Mouse (Mus musculus) right cerebral cortex, postnatal 36 days (tissue): Measurements from ENCODE around the gene Ptprn2.
A peak's percentile ranks its signal among the peaks of the same experiment; 100 is the strongest.

Source experiments
- DNase-seq, 2 experiments: peaks; one replicate each; pipeline ENCODE4 v3.0.0; 2022; ENCODE audit warnings: low spot score in 2 of 2, mixed read lengths in 1 of 2

Ptprn2 gene

GRCm38 (mm10) chr12:116642191-116642549, 156.7 kb downstream of the Ptprn2 start:
- DNase-seq, result no peak

GRCm38 (mm10) chr12:116646771-116647170, 161.3 kb downstream of the Ptprn2 start:
- no peak for DNase-seq

DNA sequence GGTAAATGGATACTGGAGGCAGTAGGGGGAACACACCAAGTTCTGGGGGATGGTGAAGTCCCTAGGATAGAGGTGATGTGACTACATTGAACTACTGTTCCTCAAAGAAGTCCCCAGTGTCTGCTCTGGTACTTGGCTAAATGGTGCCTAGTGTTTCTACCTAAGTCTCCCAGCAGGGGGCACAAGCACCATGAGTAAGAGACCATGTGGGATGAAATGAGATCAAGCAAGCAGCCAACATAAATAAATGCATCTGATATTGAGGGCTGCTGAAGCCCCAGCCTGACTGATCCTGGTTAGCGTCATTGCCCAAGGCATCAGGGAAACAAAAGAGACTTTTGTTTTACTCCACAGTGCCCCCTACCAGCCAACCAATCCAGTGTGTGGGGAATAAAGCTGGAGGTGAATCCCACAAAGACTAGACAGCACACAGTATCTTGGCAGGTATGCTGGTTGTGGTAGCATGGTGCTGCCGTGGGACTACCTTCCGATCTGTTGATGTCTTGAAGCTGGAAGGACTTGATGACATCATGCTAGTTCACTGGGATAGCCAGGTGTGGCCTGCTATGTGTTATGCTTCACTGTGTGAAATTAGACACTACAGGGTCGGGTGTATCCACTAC, 163.2 kb downstream of the Ptprn2 start:
- DNase-seq, result peak; percentile 38 to 39

DNA sequence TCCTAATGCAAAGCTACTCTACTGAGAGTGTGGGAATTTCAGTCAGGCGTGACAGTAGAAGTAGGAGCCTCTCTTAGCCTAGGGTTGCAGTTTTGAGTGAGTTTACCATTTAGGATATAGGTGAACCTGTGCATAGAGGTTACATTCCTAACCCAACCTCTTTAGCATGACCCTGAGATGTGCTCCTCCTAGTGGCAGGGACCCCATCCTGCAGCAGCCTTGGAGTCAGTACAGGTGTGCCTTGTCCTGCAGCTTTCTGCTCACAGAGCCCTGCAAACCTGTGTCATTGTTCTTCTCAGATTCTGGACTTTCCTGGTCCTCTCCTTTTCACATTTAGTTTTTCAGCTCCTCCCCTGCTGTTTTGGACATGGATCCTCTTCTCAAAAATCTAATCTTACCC, 168.2 kb downstream of the Ptprn2 start:
- no peak for DNase-seq

DNA sequence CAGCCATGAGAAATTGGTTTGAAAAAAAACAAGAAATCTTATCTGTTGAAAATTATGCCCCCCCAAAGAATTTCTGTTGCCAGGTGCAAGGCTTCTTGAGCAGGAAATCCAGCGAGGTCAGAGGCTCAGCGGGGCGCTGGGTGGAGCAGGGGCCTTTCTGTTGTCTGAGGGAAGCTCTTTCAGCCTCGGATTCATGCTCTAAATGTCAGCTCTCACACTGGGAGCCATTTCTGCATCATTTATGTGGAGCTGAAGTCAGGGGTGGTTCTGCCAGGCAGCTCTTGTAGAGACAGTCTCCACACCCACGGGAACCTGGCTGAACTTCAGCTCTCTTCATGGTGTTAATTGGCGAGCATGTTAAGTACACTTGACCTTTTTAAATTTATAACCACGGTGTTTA, 174.6 kb downstream of the Ptprn2 start:
- peak; percentile 39 to 40 for DNase-seq

DNA sequence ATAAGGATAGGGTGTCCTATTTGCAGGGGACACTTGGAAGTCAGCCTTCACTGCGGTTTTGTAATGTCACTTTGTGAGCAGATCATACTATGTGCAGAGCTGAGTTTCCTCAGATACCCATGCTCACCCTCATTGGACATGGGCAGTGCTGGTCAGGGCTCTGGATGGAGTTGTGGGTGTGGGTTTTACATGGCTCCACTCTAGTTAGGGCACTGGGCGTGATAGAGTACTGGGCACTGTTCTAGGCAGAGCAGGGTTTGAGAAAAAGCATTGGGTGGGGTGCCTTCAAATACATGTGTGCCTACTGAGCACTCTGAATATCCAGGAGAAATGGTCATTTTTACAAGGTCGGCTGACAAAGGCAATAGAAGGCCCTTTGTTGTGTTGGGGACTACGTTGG, 175.5 kb downstream of the Ptprn2 start:
- DNase-seq, result no peak

DNA sequence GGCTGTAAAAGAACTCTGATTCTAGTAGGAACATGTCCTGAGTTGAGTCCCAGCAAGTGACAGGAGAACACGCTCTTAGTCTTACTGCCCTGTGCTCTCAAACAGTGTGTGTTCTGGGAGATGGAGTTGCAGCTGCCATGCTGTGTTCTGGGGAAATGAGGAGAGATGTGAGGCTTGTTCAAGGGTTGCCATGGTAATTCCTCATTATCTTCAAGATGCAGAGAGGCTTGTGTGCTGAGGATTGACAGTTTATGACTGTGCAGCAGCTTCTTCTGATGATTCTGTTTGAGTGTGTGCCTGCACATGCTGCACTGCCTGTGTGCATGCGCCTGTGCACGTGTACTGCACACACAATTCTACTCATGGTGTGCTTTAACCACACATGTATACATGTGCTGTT, 192.2 kb downstream of the Ptprn2 start:
- DNase-seq, result peak; percentile 41 to 43

GRCm38 (mm10) chr12:116689832-116690231, 204.3 kb downstream of the Ptprn2 start:
- DNase-seq, result no peak

DNA sequence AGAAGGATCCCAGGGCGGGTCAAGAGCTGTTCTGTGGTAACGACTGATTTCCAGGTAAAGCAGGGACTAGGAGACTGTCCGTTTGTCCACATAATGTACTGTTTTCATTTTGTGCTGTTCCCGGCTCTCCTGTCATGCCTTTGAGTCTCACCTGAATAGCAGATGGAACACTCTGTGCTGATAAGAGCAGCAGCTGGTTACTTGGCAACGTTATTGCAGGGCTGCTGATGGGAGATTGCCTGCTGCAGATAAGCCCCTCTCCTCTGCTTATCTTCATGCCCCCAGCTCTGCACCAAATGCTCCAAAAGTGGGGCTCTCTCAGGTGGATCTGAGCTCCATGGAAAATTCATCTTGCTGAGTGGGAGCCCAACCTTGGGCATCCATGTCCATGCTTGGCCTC, 224.0 kb downstream of the Ptprn2 start:
- DNase-seq, result no peak

DNA sequence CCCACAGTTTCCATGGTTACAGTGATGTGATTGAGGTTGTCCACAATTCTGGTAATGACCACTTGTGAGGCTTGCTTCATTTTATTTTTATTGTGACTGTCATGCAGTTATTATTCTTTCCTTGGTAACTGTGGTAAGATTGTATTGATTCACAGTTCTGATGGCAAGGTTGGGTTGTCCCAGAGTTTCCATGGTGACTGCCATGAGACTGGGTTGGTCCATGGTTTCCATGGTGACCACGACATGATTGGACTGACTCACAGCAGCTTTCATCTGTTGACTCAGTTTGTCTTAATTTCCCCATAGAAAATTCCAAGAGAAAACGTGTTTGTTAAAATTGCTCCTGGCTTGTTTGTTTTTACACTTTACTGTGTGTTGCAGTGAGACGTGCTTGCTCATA, 225.2 kb downstream of the Ptprn2 start:
- no peak for DNase-seq

DNA sequence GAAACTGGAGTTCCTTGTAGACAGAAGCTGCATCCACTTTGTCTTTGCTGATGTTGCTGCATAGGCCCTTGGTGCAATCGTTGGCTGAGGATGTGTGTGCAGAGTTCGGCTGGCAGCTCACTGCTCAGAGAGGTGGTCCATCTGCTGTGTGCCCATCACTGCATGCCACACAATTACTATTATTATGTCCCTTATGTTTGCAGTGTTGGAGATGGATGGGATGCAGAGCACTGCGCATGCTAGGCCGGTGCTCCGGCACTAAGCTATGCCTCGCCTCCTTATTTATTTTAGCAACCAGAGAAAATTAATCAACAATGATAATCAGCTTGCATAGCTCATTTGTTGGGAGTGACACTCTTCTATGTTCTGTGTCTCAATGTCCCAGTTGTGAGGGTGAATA, 225.6 kb downstream of the Ptprn2 start:
- no peak for DNase-seq

DNA sequence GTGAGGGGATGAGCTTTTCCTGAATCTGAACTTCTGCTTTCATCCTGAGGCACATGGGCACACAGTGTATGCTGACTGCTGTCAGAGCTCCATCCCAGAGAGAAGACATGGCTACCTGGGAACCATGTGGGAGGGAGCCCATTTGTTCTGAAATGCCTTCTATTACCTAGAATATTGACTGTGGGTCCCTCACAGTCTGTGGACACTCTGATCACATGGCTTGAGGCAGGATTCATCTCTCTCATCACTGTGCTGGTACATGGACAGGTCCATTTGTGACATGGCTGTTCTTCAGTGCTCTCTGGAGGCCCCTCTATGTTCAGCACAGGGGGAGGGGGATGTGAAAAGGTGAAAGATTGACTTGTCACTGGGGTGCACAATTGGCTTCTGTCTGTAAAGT, 227.6 kb downstream of the Ptprn2 start:
- no peak for DNase-seq

- peak in 1 of 2 experiments; percentile 18 for DNase-seq
Measured at GRCm38 (mm10) chr12:116721062-116721461, 235.5 kb downstream of the Ptprn2 start.

DNA sequence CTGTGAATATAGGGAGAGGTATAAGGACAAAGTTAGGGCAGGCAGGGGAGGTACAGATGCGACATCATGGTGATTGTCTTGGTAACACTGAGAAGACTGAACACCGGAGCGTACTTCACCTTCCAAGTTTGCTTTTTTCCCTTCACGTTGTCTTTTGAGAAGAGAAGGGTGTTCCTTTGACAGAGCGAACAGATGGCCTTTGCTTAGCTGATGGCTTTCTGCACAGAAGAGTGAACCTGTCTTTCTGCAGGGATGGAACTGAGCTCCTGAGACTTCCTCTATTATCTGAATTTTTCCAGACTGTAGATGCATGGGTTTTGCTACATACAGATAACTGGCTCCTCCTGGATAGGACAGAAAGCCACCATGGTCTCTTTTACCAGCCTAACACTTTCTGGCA, 254.6 kb downstream of the Ptprn2 start:
- no peak for DNase-seq

- no peak for DNase-seq
Measured at GRCm38 (mm10) chr12:116741300-116741699, 255.8 kb downstream of the Ptprn2 start.

GRCm38 (mm10) chr12:116746401-116746800, 260.9 kb downstream of the Ptprn2 start:
- no peak for DNase-seq

GRCm38 (mm10) chr12:116752784-116753183, 267.3 kb downstream of the Ptprn2 start:
- no peak for DNase-seq

GRCm38 (mm10) chr12:116763961-116764360, 278.4 kb downstream of the Ptprn2 start:
- DNase-seq, result no peak

DNA sequence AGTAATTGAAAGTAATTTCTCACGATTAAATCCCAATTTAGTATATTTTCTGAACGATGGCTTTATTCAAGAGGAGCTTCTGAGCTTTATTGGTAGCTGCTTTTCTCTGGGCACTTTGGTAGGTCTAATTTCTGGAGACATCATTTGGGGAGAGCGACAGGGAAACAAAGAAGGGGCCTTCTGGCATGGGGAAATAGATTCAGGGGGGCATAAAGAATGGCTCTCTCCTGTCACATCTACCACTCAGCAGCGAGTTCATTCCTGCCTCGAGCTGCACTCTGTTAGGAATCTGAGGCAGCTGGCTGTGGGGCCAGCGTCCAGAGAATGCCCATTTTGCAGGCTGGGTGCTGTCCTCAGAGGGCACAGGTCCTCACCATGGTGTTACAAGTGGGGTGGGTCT, 285.4 kb downstream of the Ptprn2 start:
- DNase-seq, result no peak

DNA sequence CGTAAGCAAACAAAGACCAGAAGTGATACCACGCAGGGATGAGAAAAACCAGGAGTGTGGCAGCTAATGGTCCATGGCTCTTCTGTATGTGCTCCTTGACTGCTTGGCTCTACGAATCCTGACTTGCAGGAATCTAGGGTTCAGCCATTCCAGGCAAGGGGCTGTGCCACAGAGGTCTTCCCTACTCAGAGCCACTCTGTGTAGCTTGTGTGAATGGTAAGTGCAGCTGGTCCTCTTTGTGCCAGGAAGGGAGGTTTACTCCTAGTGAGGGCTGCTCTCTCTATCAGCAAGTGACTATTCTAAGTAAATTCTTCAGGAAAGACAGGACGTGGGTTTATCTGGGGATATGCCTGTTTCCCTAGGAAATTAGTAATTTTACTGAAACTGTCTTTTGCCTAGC, 286.0 kb downstream of the Ptprn2 start:
- no peak for DNase-seq

GRCm38 (mm10) chr12:116772081-116772566, 286.6 kb downstream of the Ptprn2 start:
- no peak for DNase-seq

- DNase-seq, result no peak
Measured at GRCm38 (mm10) chr12:116773344-116773743, 287.8 kb downstream of the Ptprn2 start.

- no peak for DNase-seq
Measured at GRCm38 (mm10) chr12:116776447-116776846, 290.9 kb downstream of the Ptprn2 start.
